Mouse (Mus musculus): ENCODE measurements around the gene Pou6f1. TPM values are rescaled to one million over a fixed set of nuclear protein-coding genes. Genes with fewer than 3 reads are reported as not detected.
A peak's percentile ranks its signal among the peaks of the same experiment; 100 is the strongest.
"Not testable (repeated sequence)": the region's sequence is repeated elsewhere in the genome, so short reads cannot be mapped to it uniquely, and the experiment has no call there.

Pou6f1 gene
- total RNA-seq (2021): 100 to 1,000 TPM; 105 to 106 TPM

DNA sequence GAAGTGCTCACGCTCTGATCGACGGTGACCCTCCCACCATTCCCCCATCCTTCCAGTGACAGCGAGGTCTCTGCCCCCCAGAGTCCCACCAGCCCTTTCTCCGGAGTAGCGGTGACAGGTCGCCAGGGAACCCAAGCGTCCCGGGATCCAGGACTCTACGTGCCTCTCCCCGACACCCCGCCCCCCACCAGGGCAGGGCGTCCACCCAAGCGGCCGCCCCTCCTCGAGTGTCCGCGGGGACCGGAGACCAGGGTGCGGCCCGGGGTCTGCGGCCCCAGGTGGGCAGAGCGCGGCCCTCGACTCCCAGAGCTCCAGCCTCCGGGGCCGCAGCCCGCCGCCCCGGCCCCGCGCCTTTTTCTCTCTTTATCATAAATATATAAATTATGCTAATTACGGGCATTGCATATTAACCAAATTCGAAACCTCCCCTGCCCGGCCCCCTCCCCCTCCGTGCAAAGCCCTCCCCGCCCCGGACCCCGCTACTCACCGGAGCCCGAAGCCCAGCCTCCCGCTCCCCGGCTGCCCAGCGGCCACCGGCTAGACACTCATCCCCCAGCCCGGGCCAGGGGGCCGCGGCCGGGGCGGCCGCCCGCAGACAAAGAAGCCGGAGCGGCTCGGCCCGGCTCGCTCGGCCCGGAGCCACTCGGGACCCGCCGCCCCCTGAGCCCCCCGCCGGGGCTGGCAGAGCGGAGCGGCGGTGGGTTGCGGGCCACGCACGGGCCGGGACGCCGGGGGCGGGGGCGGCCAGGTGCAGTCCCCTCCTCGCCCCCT, at the start of gene Pou6f1:
Gene Pou6f1 (minus strand): TSS at position 709 of the 771 bp plus-strand sequence.
- peak; percentile 33 to 41 for DNase-seq

- DNase-seq: no peak
These were observed 46.4 kb upstream of the Pou6f1 start for GRCm38 (mm10) chr15:100646161-100646560.

- no peak for DNase-seq
These were observed 42.7 kb upstream of the Pou6f1 start for GRCm38 (mm10) chr15:100642451-100642850.

GRCm38 (mm10) chr15:100641226-100641810, 41.5 kb upstream of the Pou6f1 start:
- DNase-seq: no peak

- DNase-seq: no peak
These were observed 40.4 kb upstream of the Pou6f1 start for GRCm38 (mm10) chr15:100639972-100640750.

DNA sequence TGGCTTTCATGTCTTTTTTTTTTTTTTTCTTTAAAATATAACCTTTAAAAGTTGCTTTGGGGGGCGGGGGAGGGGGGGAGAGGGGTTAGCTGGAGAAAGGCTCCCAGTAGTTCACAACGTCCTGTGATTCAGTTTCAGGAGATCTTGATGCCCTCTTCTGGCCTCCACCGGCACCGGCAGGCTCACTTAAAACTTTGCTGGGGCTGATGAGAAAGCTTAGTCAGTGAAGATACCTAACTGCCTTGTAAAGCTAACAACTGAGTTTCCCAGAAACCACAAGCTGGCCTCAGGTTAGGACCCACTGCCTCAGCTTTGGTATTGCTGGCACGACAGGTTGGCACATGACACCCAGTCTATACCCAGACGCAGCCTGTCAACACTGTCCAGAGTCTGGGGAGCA, 37.9 kb upstream of the Pou6f1 start:
- no peak for DNase-seq

DNA sequence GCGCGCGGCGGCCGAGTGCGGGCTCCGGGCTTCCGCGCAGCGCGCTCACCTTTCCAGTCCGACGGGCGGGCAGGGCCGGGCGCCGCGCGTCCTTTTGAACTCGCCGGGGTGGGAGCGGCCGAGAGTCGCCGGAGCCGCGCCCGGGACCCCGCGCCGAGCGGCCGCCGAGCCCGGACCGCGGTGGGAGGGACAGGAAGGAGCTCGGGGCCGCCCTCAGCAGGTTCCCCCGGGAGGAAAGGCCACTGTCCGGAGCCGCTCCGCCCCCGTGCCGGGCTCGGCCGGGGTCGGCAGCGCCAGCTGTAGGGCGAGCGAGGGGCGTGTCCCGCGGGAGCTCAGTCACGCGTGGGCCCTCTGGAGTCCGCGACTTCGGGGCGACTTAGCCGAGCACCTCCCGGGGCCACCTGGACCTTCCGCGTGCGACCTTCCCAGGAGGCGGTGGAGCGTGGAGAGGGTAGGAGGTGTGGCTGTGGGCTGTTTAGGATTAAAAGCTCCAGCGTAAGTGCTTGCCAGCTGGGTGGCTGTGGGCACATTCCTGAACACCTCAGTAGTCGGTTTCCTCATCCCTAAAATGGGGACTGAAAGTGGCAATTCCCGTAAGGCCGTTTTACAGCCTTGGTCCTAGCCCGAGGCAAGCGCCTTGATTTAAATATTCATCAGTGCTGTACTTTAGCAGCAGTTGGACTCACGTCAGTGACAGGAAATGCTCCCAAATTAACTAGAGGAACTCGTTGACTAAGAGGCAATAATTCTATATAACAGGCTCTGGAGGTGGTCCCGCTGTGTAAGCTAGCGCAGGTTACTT, 37.1 kb upstream of the Pou6f1 start, which contains the start of gene Smagp:
Gene Smagp (minus strand): TSS at position 241 of the 802 bp plus-strand sequence.
- no peak for DNase-seq

GRCm38 (mm10) chr15:100635851-100636645, 36.3 kb upstream of the Pou6f1 start:
- DNase-seq: no peak

DNA sequence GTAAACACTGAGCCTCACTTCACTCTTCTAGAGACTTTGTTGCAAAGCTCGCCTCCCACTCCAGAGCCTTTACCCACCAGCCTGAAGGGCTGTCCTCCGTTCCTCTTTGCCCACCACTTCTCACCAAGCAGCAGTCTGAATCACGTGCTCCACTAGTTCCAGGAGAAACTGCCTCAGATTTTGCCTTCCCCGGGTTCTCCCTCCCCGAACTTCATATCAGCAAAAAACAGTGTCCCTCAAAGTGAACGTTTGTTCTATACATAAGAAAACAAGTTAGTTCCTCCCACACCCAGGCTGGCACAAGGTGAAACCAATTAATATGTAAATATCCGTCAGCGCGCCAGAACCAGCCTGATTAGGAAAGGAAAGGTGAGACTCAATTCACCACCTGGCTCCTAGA, 35.5 kb upstream of the Pou6f1 start:
- no peak for DNase-seq

DNA sequence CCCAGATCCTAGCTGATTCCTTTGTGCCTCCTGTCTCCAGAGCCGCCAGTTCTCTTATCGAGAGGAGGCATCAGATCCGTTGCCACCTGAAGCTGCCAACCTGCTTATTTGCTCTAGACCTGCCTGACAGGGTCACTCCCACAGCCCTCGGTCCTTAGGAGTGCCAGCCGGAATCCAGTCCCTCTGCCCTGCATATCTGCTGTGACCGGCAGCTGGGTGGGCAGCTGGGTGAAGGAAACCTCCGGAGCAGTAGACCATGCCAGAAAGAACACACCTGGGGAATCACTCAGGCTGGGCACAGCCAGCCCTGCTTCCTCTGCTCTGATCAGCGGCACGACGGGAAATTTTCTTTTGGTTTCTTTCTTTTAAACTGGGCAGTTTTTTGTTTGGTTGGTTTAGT, 33.6 kb upstream of the Pou6f1 start:
- no peak for DNase-seq

- DNase-seq: no peak
These were observed 32.5 kb upstream of the Pou6f1 start for GRCm38 (mm10) chr15:100632323-100632722.

DNA sequence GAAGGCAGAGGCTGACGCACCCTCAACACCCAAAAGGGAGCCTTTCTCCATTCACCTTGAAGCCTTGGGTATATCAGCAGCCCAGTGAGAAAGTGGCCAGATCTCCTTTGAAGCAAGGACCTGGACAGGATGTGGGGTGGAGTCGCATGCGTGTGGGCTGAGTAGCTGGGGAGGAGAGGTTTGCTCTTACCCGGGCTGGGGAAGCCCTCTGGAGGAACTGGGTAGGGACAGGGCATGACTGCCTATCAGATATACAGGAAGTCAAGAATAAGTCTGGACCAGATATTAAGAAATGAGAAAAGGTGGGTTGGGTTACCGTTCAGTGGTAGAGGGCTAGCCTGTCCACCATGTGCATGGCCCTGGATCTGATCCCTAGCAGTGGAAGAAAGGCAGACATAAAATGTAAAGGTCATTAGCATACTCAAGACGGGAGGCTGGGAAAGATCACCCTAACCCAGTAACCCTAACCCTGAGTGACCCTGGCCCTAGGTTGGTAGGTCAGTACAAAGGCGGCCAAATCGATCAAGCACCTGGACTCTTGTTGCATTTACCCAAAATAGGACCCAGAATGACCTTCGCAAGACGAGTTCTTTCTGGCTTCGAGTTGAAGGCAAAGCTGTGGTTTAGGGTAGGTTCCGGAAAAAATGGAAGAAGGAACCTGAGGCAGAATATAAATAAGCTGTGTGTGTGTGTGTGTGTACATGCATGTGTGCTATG, 31.8 kb upstream of the Pou6f1 start:
- DNase-seq: no peak

DNA sequence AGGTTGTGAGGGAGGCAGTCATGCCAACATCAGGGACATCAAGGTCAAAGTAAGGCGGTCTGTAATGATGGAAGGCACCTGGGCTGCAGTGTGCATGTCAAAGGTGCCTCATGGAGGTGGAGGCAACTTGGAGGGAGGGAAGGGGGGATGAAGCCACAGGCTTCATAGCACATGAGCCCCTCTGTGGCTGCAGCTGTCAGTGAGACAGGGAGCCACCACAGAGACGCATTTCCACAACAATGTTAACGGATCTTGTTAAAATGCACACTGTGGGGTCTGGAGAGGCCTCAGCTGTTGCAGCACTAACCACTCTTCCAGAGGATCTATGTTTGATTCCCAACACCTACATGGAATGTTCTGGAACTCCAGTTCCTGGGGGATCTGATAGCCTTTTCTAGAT, 30.3 kb upstream of the Pou6f1 start:
- DNase-seq: no peak

- DNase-seq: no peak
These were observed 29.0 kb upstream of the Pou6f1 start for GRCm38 (mm10) chr15:100628797-100629196.

- DNase-seq: no peak
These were observed 28.1 kb upstream of the Pou6f1 start for GRCm38 (mm10) chr15:100627774-100628370.

DNA sequence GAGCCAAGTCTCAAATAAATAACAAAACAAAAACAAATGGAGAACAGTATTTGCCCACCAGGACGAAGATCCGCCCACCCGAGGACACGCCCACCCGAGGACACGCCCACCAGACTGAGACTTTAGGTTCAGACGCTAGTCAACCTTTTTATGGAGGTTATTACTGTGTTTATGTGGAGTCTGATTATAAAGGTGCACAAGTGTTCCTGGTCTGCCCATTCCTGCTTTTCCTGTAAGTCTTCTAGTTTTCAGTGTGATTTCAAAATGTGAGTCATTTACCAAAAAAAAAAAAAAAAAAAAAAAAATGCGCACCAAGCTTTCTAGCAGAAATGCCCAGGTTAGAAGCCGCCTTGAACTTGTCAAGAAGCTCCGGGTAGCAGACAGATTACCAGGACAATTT, 27.5 kb upstream of the Pou6f1 start:
- DNase-seq: no peak

DNA sequence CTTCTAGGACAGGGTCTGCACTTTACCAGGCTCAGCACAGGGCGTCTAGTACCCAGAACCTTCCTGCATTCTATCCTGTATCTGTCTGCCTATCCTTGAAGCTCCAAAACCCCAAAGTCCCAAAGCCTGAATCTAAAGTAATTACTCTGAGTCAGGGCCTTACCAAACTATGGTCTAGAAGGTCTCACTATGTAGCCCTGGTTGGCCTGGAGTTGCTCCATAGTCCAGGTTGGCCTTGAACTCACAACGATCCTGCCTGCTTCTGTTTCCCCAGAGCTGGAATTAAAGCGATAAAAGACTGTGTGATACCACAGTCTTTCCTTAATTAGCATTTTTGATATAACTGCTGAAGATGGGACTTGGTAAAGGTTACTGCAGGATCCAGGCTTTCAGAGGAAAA, 24.7 kb upstream of the Pou6f1 start:
- no peak for DNase-seq

- no peak for DNase-seq
These were observed 24.0 kb upstream of the Pou6f1 start for GRCm38 (mm10) chr15:100623754-100624153.

DNA sequence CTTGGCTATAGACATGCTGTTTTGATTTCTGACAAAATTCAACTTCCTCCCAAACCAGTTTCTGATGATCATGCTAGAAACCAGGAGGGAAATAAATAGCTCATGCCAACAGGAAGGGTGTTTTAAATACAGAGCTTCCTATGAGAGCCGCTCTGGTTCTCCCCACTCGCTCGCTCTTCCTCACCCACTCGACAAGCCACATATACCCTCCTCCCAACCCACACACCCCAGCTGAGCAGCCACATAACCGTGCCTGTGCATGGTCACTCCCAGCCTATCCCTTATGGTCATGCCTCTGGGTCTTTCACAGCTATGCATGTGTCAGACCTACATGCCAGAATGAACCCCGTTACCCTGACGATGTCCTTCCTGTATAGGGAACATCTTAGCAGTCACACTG, 22.4 kb upstream of the Pou6f1 start:
- DNase-seq: no peak

GRCm38 (mm10) chr15:100621671-100622070, 21.9 kb upstream of the Pou6f1 start:
- DNase-seq: not testable (repeated sequence)

GRCm38 (mm10) chr15:100619200-100619599, 19.4 kb upstream of the Pou6f1 start:
- no peak for DNase-seq
